Mouse (Mus musculus) heart, embryonic 12.5 days (tissue): Measurements from ENCODE around the gene Aadacl3. TPM values are rescaled to one million over a fixed set of nuclear protein-coding genes. Genes with fewer than 3 reads are reported as not detected.

Experiments
- ATAC-seq: fragments of 200-750 bp; cut with Nextera tagmentation; 2 replicates; pipeline ENCODE4 v1.8.0; 2017; ENCODE audit warnings: moderate TSS enrichment, moderate library complexity; ENCODE audit not compliant: insufficient number of reproducible peaks, low FRiP score
- H3K27ac ChIP-seq: fragments of 300-500 bp; sonication (generic); 2 replicates; pipeline ENCODE4 v1.5.1; 2016; ENCODE audit warnings: mild to moderate bottlenecking, moderate library complexity; ENCODE audit not compliant: poor library complexity, severe bottlenecking
- H3K27me3 ChIP-seq: fragments of 300-500 bp; sonication (generic); replicated peaks from 2 replicates; pipeline ENCODE4 v1.6.1; 2016; ENCODE audit warnings: mild to moderate bottlenecking, moderate library complexity
- H3K36me3 ChIP-seq: fragments of 300-500 bp; sonication (generic); 2 replicates; pipeline ENCODE4 v1.6.1; 2016; ENCODE audit warnings: mild to moderate bottlenecking, moderate library complexity
- H3K4me1 ChIP-seq: fragments of 300-500 bp; sonication (generic); replicated peaks from 2 replicates; pipeline ENCODE4 v1.6.1; 2016; ENCODE audit warnings: mild to moderate bottlenecking
- H3K4me2 ChIP-seq: fragments of 300-500 bp; sonication (generic); 2 replicates; pipeline ENCODE4 v1.6.1; 2016; ENCODE audit warnings: mild to moderate bottlenecking, moderate library complexity
- H3K4me3 ChIP-seq: fragments of 300-500 bp; sonication (generic); 2 replicates; pipeline ENCODE4 v1.5.1; 2016; ENCODE audit warnings: mild to moderate bottlenecking
- H3K9ac ChIP-seq: fragments of 300-500 bp; sonication (generic); 2 replicates; pipeline ENCODE4 v1.6.1; 2016; ENCODE audit warnings: mild to moderate bottlenecking, moderate library complexity
- H3K9me3 ChIP-seq: fragments of 300-500 bp; sonication (generic); replicated peaks from 2 replicates; pipeline ENCODE4 v1.6.1; 2016; ENCODE audit warnings: mild to moderate bottlenecking, moderate library complexity
- WGBS: fragments of 180-500 bp; shearing (Covaris S2); methylation state at CpG from one replicate; pipeline ENCODE4 v1.1.7; 2016; 5-methylcytosine and 5-hydroxymethylcytosine counted together
- polyA plus RNA-seq: library from polyadenylated mRNA; unstranded; fragments of >200 nt; fragmentation: Nextera tagmentation; extraction: Ambion mirVana; gene quantifications from 2 replicates; pipeline ENCODE4 v1.2.1, GENCODE M21; 2016

Aadacl3 gene
- not detected in 2 replicates for polyA plus RNA-seq

DNA sequence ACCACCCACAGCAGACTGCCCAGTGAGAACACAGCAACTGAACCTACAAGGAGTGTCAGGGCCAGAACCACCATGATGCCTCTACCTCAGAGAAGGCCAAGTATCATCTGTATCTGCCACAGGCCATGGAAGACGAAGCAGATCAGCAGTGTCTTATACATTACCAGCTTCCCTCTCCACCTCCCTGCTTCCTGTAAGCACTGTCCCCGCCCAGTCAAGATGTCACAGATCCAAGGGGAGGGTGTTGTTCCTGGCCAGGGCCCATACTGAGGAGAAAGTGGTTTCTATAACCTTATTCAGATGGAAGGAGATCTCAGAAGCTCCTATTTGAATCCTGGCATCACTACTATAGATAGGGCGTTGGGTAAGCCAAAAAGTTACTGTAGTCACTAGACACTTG is at the start of gene Aadacl3:
Gene Aadacl3 (minus strand): TSS at position 101 of the 400 bp plus-strand sequence.
- Histone ChIP-seq H3K27ac (no peak within 1 kb of the TSS), H3K27me3 (no peaks in the 10 kb centered on the region), H3K9ac (no peak within 1 kb of the TSS), H3K4me2 (no peak within 1 kb of the TSS), H3K4me1 (no peaks in the 10 kb centered on the region), H3K9me3 (0 out of 2 replicates have a peak, but pooled peaks cover 4% of the 10 kb centered on the region), H3K36me3 (no peaks in the 10 kb centered on the region), H3K4me3 (no peak within 1 kb of the TSS)
- 67% methylated on average over 3 of the region's 3 CpGs for WGBS
- no peak for ATAC-seq

DNA sequence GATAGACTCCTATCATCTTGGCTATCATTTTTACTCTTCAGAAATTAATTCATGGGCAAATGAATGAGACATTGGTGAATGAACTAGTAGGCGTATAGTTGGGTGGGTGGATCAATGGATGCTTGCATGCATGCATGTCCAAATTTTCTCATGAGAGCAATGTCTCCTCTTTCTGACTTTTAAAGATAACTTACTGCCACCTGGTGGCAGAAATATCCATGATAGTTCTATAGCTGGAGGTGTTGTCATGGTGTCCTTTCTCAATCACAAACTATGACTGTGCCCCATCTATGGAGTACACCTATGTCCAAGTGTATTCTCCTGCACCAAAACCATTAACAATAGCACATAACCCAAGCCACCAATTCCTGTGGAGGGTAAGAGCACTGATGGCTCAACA is 43.0 kb upstream of the Aadacl3 start:
- H3K4me3 ChIP-seq = no peak overlapping the region
- ATAC-seq = no peak
- no peak overlapping the region for H3K9ac ChIP-seq
- H3K9me3 ChIP-seq = peaks cover 4% of the 10 kb centered on the region
- 58% methylated on average over 1 of the region's 1 CpGs for WGBS
- H3K27me3 ChIP-seq = no peaks in the 10 kb centered on the region
- H3K4me1 ChIP-seq = no peaks in the 10 kb centered on the region
- no peak overlapping the region for H3K27ac ChIP-seq
- H3K36me3 ChIP-seq = no peaks in the 10 kb centered on the region
- no peak overlapping the region for H3K4me2 ChIP-seq

DNA sequence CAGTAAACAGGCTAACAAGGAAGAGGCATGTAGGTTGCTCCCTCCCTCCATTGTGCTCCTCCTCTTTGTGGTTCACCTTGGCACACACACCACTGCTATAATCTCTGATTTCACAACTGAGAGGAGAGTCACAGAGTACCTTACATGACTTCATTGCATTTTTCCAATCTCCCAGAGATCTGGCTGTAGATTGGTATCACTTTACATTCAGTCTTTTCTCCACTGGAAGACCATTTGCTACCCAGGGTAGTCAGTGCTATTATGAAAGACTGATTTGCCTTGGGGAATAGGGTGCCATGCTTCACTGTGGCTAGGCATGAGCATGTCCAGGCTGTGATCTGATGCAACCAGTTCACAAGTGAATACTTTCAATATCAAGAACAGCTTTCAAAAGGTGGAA is 29.8 kb upstream of the Aadacl3 start:
- Histone ChIP-seq H3K4me2 (no peak overlapping the region), H3K9me3 (peaks cover 17% of the 10 kb centered on the region), H3K9ac (no peak overlapping the region), H3K27me3 (no peaks in the 10 kb centered on the region), H3K4me3 (no peak overlapping the region), H3K36me3 (no peaks in the 10 kb centered on the region), H3K4me1 (no peaks in the 10 kb centered on the region), H3K27ac (no peak overlapping the region)
- ATAC-seq = no peak

DNA sequence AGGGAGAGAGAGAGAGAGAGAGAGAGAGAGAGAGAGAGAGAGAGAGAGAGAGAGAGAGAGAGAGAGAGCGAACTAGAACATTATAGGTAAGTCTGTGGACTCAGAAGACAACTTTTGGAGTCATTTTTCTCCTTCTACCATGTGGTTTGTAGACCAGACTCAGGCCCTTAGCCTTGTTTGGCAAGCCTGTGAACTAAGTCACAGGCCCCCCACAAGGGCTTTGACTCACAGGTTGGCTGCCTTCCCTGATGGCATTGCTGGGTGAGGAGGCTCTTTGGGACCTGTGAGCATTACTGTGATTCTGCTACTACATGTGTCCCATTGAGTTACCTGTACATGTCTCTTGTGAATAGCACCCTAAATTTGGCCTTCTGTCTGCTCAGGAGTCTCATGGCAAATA is 4.5 kb upstream of the Aadacl3 start:
- Histone ChIP-seq H3K9me3 (0 out of 2 replicates have a peak, but pooled peaks cover 4% of the 10 kb centered on the region), H3K27ac (no peak overlapping the region), H3K4me1 (no peaks in the 10 kb centered on the region), H3K4me2 (no peak overlapping the region), H3K4me3 (no peak overlapping the region), H3K9ac (no peak overlapping the region), H3K27me3 (no peaks in the 10 kb centered on the region), H3K36me3 (no peaks in the 10 kb centered on the region)
- WGBS = 56% methylated on average over 1 of the region's 1 CpGs
- ATAC-seq = no peak

DNA sequence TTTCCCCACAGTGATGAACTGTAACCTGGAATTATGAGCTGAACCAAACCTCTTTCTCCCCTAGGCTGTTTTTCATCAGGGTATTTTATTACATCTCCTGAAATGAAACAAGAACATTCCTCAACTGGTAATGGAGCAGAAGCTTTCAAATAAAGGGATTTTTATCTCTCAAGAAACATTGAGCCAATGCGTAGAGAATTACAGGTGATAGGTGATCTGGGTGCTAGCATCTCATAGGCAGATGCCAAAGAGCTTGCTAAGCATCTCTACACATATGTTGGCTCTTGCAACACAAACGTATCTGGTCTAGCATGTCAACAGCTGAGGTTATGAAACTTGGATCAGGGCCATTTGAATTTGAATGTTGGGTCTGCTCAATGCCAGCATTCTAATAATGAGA is 1.6 kb upstream of the Aadacl3 start:
- 0 out of 2 replicates have a peak, but pooled peaks cover 4% of the 10 kb centered on the region for H3K9me3 ChIP-seq
- WGBS = 66% methylated on average over 2 of the region's 2 CpGs
- H3K4me2 ChIP-seq = no peak overlapping the region
- no peaks in the 10 kb centered on the region for H3K27me3 ChIP-seq
- no peaks in the 10 kb centered on the region for H3K4me1 ChIP-seq
- no peak for ATAC-seq
- H3K27ac ChIP-seq = no peak overlapping the region
- no peak overlapping the region for H3K9ac ChIP-seq
- no peak overlapping the region for H3K4me3 ChIP-seq
- H3K36me3 ChIP-seq = no peaks in the 10 kb centered on the region

DNA sequence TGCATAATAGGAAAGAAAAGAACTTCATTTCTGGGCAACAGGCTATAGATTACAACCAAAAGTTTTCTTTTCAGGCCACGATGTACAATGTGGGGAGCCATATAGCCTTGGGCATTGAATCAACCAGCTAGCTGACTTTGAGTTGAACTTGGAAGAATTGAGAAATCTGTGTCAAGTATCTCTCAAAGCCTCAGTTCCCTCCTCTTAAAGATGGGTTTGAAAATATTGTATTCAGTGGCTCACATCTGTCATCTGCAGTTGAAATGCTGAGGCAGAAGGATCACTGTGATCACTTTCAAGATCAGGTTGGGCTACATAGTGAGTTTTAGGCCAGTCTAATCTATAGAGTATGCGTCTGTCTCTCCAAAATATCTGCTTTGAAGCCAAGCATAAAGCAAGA is 10.3 kb downstream of the Aadacl3 start, which contains the start of gene Gm9944:
Gene Gm9944 (minus strand): TSS at position 101 of the 400 bp plus-strand sequence.
- no peak within 1 kb of the TSS for H3K4me2 ChIP-seq
- WGBS = 63% methylated on average over 2 of the region's 2 CpGs
- H3K27ac ChIP-seq = no peak within 1 kb of the TSS
- no peaks in the 10 kb centered on the region for H3K9me3 ChIP-seq
- no peaks in the 10 kb centered on the region for H3K27me3 ChIP-seq
- no peak for ATAC-seq
- no peaks in the 10 kb centered on the region for H3K4me1 ChIP-seq
- no peaks in the 10 kb centered on the region for H3K36me3 ChIP-seq
- no peak within 1 kb of the TSS for H3K4me3 ChIP-seq
- no peak within 1 kb of the TSS for H3K9ac ChIP-seq

DNA sequence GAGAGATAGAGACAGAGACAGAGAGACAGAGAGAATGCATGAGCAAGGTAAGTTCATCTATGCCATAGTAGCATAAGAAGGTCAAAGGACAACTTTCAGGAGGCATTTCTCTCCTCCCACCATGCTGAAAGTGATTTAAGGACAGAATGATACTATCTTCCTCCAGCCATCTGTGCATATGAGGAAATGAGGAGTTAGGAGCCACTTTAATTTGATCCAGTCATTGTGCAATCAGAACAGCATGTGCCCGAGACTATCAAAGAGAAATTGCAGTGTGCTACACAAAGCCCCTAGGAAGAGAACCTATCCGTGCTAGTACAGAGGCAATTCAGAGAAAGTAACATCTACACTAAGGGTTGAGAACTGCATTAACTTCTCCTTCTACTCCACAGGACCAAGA is 15.0 kb downstream of the Aadacl3 start:
- H3K27ac ChIP-seq = no peak overlapping the region
- 67% methylated on average over 2 of the region's 2 CpGs for WGBS
- no peak overlapping the region for H3K9ac ChIP-seq
- no peaks in the 10 kb centered on the region for H3K4me1 ChIP-seq
- ATAC-seq = no peak
- no peaks in the 10 kb centered on the region for H3K36me3 ChIP-seq
- no peak overlapping the region for H3K4me2 ChIP-seq
- no peaks in the 10 kb centered on the region for H3K27me3 ChIP-seq
- H3K4me3 ChIP-seq = no peak overlapping the region
- no peaks in the 10 kb centered on the region for H3K9me3 ChIP-seq

DNA sequence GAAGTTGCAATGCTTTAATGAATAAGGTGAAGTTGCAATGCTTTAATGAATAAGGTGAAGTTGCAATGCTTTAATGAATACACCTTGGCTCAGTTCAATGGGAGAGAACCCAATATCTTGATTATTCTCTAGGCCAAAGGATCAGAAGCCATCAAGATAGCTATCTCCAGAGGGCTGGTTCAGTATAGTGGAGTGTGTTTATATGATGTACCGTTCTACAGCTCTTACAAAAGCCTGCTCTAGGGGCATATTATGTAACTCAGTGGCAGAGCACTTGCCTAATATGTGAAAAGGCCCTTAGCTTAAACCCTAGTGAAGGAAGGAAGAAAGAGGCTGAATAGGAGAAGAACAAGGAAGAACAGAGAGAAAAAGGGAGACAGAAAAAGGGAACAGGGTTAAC is 22.0 kb downstream of the Aadacl3 start:
- Histone ChIP-seq H3K4me3 (no peak overlapping the region), H3K27me3 (no peaks in the 10 kb centered on the region), H3K36me3 (no peaks in the 10 kb centered on the region), H3K9ac (no peak overlapping the region), H3K4me2 (no peak overlapping the region), H3K27ac (no peak overlapping the region), H3K9me3 (peaks cover 7% of the 10 kb centered on the region; the same call in 1 of the 2 replicates), H3K4me1 (no peaks in the 10 kb centered on the region)
- 57% methylated on average over 1 of the region's 1 CpGs for WGBS
- ATAC-seq = no peak

DNA sequence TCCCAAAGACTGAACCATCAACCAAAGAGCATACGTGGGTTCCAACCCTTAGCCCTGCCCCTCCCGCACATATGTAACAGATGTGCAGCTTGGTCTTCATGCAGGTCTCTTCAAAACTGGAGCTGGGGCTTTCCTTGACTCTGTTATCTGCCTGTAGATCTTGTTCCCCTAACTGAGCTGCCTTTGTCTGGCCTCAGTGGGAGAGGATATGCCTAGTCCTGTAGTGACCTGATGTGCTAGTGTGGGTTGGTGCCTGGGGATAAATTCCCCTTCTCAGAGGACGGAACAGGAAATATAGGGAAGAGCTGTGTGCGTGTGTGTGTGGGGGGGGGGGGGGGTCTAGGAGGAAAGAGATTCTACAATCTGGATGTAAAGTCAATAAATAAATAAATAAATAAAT is 22.5 kb downstream of the Aadacl3 start:
- WGBS = 77% methylated on average over 4 of the region's 4 CpGs
- Histone ChIP-seq H3K27me3 (no peaks in the 10 kb centered on the region), H3K36me3 (no peaks in the 10 kb centered on the region), H3K27ac (no peak overlapping the region), H3K4me2 (no peak overlapping the region), H3K9ac (no peak overlapping the region), H3K4me1 (no peaks in the 10 kb centered on the region), H3K9me3 (peaks cover 7% of the 10 kb centered on the region; the same call in 1 of the 2 replicates), H3K4me3 (no peak overlapping the region)
- no peak; the same call in 1 of the 2 replicates for ATAC-seq

DNA sequence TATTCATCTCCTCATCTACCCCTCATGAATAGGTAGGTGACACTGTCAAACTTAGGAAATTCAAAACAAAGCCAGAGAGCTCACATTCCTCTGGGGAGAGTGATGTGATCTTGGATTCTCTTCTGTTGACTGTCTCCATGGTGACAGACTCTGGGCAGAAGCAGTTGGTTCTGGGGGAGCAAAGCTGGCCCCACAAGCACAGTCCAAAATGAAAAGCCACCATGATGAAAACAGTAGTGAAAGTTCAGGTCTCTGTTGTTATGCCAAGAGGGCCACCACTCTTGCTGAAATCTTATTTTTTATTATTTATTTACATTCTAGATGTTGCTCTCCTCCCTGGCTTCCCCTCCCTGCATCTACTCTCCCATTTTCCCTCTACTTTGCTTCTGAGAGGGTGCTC is 24.9 kb downstream of the Aadacl3 start, which contains the start of gene 1700012P22Rik:
Gene 1700012P22Rik (minus strand): TSS at position 101 of the 400 bp plus-strand sequence.
- Histone ChIP-seq H3K4me2 (no peak within 1 kb of the TSS), H3K4me1 (no peaks in the 10 kb centered on the region), H3K36me3 (no peaks in the 10 kb centered on the region), H3K27me3 (no peaks in the 10 kb centered on the region), H3K9me3 (peaks cover 7% of the 10 kb centered on the region; the same call in 1 of the 2 replicates), H3K4me3 (no peak within 1 kb of the TSS), H3K27ac (no peak within 1 kb of the TSS), H3K9ac (no peak within 1 kb of the TSS)
- ATAC-seq = no peak

DNA sequence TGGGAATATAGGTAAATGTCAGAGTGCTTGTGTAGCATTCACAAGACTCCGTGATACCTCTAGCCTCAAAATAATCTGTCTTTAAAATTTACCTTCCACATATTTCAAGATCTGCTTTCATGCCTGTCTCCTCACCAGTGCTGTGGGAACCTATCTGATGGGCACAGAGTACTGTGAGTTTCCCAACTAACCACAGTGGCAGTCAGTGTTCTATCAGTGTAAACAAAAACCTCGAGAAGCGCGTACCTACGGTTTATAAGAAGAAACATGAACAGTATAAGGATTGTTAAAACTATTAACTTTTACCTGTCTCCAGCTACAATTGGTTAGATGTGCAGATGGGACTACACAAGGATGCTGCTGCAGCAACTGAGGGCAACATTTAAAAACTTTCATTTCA is 30.3 kb downstream of the Aadacl3 start:
- H3K4me3 ChIP-seq = no peak overlapping the region
- WGBS = 79% methylated on average over 5 of the region's 5 CpGs
- H3K9ac ChIP-seq = no peak overlapping the region
- H3K27ac ChIP-seq = no peak overlapping the region
- no peaks in the 10 kb centered on the region for H3K27me3 ChIP-seq
- H3K4me2 ChIP-seq = no peak overlapping the region
- no peaks in the 10 kb centered on the region for H3K36me3 ChIP-seq
- no peaks in the 10 kb centered on the region for H3K9me3 ChIP-seq
- no peaks in the 10 kb centered on the region for H3K4me1 ChIP-seq
- no peak for ATAC-seq

DNA sequence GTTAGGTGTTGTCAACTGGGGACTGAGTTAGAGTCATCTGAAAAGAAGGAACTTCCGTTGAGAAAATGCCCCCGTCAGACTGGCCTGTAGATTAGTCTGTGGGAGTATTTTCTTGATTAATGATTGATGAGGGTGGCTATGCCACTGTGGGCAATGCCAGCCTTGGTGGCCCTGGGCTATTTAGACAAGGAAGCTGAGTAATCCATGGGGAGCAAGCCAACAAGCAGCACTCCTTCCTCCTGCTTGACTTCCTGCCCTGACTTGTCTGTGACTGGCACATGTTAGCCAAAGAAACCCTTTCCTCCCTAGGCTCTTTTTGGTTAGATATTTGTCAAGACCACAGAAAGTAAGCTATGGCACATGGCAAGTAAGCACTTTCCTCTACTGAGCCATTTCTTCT is 32.8 kb downstream of the Aadacl3 start:
- H3K9ac ChIP-seq = no peak overlapping the region
- ATAC-seq = no peak
- no peaks in the 10 kb centered on the region for H3K36me3 ChIP-seq
- 72% methylated on average over 2 of the region's 2 CpGs for WGBS
- no peak overlapping the region for H3K4me2 ChIP-seq
- no peak overlapping the region for H3K27ac ChIP-seq
- no peaks in the 10 kb centered on the region for H3K4me1 ChIP-seq
- no peak overlapping the region for H3K4me3 ChIP-seq
- no peaks in the 10 kb centered on the region for H3K27me3 ChIP-seq
- no peaks in the 10 kb centered on the region for H3K9me3 ChIP-seq
